Mouse (Mus musculus): Measurements from ENCODE around the gene Hba-a2.

- no peak for TF ChIP-seq POLR2A (IDR thresholded peaks at IDR 0.05; ENCODE audit: insufficient read depth, low read depth, low read length)
- TF ChIP-seq CTCF (IDR thresholded peaks at IDR 0.05; ENCODE audit: insufficient read depth, low read depth, low read length) = peak; percentile 94
These were observed 28.3 kb downstream of the Hba-a2 start for GRCm38 (mm10) chr11:32324609-32325008.
